Mouse (Mus musculus) forebrain, embryonic 11.5 days (tissue): ENCODE results near the gene Morc3. TPM values are rescaled to one million over a fixed set of nuclear protein-coding genes. Genes with fewer than 3 reads are reported as not detected.
A peak's percentile ranks its signal among the peaks of the same experiment; 100 is the strongest.
"Not testable (repeated sequence)": the region's sequence is repeated elsewhere in the genome, so short reads cannot be mapped to it uniquely, and the experiment has no call there.

Experiments used
- ATAC-seq: fragments of 200-750 bp; cut with Nextera tagmentation; replicated peaks from 2 replicates; pipeline ENCODE4 v1.8.0; 2017; ENCODE audit warnings: moderate TSS enrichment; ENCODE audit not compliant: low FRiP score
- DNase-seq: peaks from one replicate; pipeline ENCODE4 v3.0.0-alpha.2; 2017; ENCODE audit warnings: low spot score
- H3K27ac ChIP-seq: fragments of 300-500 bp; sonication (generic); 2 replicates; pipeline ENCODE4 v1.5.1; 2014; ENCODE audit warnings: low read depth, low read length
- H3K27me3 ChIP-seq: fragments of 300-500 bp; sonication (generic); 2 replicates; pipeline ENCODE4 v1.6.1; 2014; ENCODE audit warnings: mild to moderate bottlenecking, low read length, mixed read lengths; ENCODE audit not compliant: control insufficient read depth, insufficient read depth
- H3K36me3 ChIP-seq: fragments of 300-500 bp; sonication (generic); 2 replicates; pipeline ENCODE4 v1.6.1; 2014; ENCODE audit warnings: mild to moderate bottlenecking, low read length, moderate library complexity, mixed read lengths; ENCODE audit not compliant: control insufficient read depth, insufficient read depth
- H3K4me1 ChIP-seq: fragments of 300-500 bp; sonication (generic); replicated peaks from 2 replicates; pipeline ENCODE4 v1.6.1; 2014; ENCODE audit warnings: low read length, mixed read lengths; ENCODE audit not compliant: control insufficient read depth, insufficient read depth
- H3K4me2 ChIP-seq: fragments of 300-500 bp; sonication (generic); 2 replicates; pipeline ENCODE4 v1.6.1; 2014; ENCODE audit warnings: low read depth, mild to moderate bottlenecking, low read length, moderate library complexity, mixed read lengths; ENCODE audit not compliant: severe bottlenecking
- H3K4me3 ChIP-seq: fragments of 300-500 bp; sonication (generic); 2 replicates; pipeline ENCODE4 v1.5.1; 2014; ENCODE audit warnings: low read depth, low read length
- H3K9ac ChIP-seq: fragments of 300-500 bp; sonication (generic); 2 replicates; pipeline ENCODE4 v1.6.1; 2014; ENCODE audit warnings: low read length
- H3K9me3 ChIP-seq: fragments of 300-500 bp; sonication (generic); 2 replicates; pipeline ENCODE4 v1.6.1; 2016; ENCODE audit warnings: low read length, mixed read lengths; ENCODE audit not compliant: control insufficient read depth
- WGBS: fragments of 180-500 bp; shearing (Covaris S2); extraction: QIAGEN DNeasy Blood & Tissue Kit; methylation state at CpG from one replicate; pipeline ENCODE4 v1.1.7; 2014; 5-methylcytosine and 5-hydroxymethylcytosine counted together
- polyA plus RNA-seq: library from polyadenylated mRNA; unstranded; fragments of >200 nt; fragmentation: Nextera tagmentation; extraction: Ambion mirVana; gene quantifications from 2 replicates; pipeline ENCODE4 v1.2.1, GENCODE M21; 2014

The Morc3 gene
- polyA plus RNA-seq, 1 experiment from 2014 or later: 36.0 TPM

DNA sequence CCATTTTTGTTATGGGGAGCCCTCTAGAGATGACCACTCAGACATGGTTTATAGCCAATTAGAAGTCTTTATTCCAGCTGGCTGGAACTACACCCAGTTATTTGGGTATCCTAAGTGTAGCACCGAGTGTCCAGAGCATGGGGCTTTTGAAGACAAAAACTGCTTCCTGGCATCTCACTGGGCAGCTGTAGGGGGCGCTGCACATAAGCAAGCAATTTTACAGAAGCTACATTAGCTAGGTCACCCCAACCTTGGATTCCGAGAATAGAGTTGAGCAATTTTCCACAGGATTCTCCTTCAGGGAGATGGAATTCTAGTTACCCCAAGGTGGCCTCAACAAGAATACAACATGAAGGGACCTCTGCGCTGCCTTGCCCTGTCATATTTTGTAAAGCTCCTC is 7.1 kb upstream of the Morc3 start:
- WGBS: 84% methylated on average over 4 of the region's 4 CpGs
- Histone ChIP-seq H3K27ac (no peak overlapping the region), H3K4me2 (no peak overlapping the region)

DNA sequence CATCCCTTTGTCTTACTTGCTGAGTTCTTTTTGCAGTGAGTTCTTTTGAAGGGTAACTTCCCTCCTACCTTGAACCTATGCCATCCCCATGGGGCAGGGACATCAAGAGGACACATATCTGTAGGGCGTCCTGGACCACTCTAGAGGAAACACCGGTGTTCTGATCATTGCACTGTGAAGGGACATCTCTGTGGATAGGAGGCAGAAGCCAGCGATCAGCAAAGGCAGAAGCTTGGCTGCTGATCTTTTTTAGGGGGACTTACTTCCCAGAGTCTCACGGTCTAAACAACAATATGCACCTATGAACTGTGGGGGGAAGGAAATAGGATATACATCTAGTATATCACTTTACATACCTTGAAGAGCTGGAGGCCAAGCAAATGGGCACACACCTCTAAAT is 6.5 kb upstream of the Morc3 start:
- no peaks in the 10 kb centered on the region for H3K9me3 ChIP-seq
- no peak overlapping the region for H3K4me2 ChIP-seq
- no peak for ATAC-seq
- no peaks in the 10 kb centered on the region for H3K36me3 ChIP-seq
- H3K4me1 ChIP-seq: no peaks in the 10 kb centered on the region
- no peaks in the 10 kb centered on the region for H3K27me3 ChIP-seq
- H3K4me3 ChIP-seq: no peak overlapping the region
- WGBS: 90% methylated on average over 4 of the region's 4 CpGs
- DNase-seq: no peak
- no peak overlapping the region for H3K27ac ChIP-seq
- no peak overlapping the region for H3K9ac ChIP-seq

More for the DNA sequence above, 7.1 kb upstream of the Morc3 start:
- ATAC-seq (no peak), DNase-seq (no peak)
- Histone ChIP-seq H3K9me3 (no peaks in the 10 kb centered on the region), H3K27me3 (no peaks in the 10 kb centered on the region), H3K4me1 (no peaks in the 10 kb centered on the region), H3K9ac (no peak overlapping the region), H3K36me3 (no peaks in the 10 kb centered on the region), H3K4me3 (no peak overlapping the region)

GRCm38 (mm10) chr16:93826054-93826453 is 5.9 kb upstream of the Morc3 start:
- no peaks in the 10 kb centered on the region for H3K36me3 ChIP-seq
- ATAC-seq (no peak), DNase-seq (no peak)
- no peaks in the 10 kb centered on the region for H3K4me1 ChIP-seq
- no peaks in the 10 kb centered on the region for H3K9me3 ChIP-seq
- H3K4me2 ChIP-seq: no peak overlapping the region
- no peak overlapping the region for H3K27ac ChIP-seq
- no peak overlapping the region for H3K4me3 ChIP-seq
- H3K27me3 ChIP-seq: no peaks in the 10 kb centered on the region; the same call in 1 of the 2 replicates
- WGBS: 71% methylated on average over 11 of the region's 11 CpGs
- no peak overlapping the region for H3K9ac ChIP-seq

- not testable (repeated sequence) for H3K36me3 ChIP-seq, H3K4me3 ChIP-seq, H3K4me1 ChIP-seq, H3K9me3 ChIP-seq, H3K9ac ChIP-seq, H3K27me3 ChIP-seq, ATAC-seq, DNase-seq, H3K27ac ChIP-seq, H3K4me2 ChIP-seq
- 45% methylated on average over 5 of the region's 5 CpGs for WGBS
Measured at GRCm38 (mm10) chr16:93826478-93826877, 5.4 kb upstream of the Morc3 start.

DNA sequence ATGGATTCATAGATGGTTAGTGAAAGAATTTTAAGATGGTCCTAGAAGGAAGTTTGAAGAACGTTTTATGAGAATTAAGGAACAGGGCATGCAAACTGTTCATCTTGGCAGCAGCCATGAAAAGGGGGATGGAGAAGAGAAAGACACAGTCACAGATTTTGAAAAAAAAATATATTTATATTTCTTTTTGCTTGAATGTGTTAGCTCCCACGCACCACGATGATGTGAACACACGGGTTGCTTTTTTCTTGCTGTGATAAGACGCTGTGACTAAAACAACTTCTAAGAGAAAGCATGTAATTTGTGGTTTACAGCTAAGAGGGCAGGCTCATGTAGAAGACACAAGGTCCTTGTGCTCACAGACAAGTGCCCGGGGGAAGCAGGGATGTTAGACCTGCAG is 5.0 kb upstream of the Morc3 start:
- no peak overlapping the region for H3K4me2 ChIP-seq
- ATAC-seq: no peak
- H3K9ac ChIP-seq: no peak overlapping the region
- no peak overlapping the region for H3K4me3 ChIP-seq
- H3K4me1 ChIP-seq: no peaks in the 10 kb centered on the region
- DNase-seq: no peak
- H3K36me3 ChIP-seq: no peaks in the 10 kb centered on the region
- H3K27ac ChIP-seq: no peak overlapping the region
- no peaks in the 10 kb centered on the region for H3K9me3 ChIP-seq
- 91% methylated on average over 6 of the region's 6 CpGs for WGBS
- no peaks in the 10 kb centered on the region; the same call in 1 of the 2 replicates for H3K27me3 ChIP-seq

DNA sequence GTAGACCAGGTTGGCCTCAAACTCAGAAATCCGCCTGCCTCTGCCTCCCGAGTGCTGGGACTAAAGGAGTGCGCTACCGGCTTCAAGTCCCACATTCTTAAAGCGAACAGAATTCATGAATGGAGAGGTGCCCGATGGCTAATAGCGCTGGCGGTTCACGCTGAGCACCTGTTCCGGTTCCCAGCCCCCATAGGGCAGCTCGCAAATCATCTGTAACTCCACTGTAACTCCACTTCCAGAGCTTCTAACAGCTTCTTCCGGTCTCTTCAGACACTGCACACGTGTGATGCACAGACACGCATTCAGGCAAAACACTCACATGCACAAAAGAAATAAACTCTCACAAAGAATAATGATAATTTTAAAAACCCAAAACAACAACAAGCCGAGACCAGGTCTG is 2.4 kb upstream of the Morc3 start:
- H3K4me2 ChIP-seq: no peak overlapping the region
- no peaks in the 10 kb centered on the region for H3K4me1 ChIP-seq
- WGBS: 96% methylated on average over 15 of the region's 15 CpGs
- no peak overlapping the region for H3K4me3 ChIP-seq
- H3K27ac ChIP-seq: no peak overlapping the region
- no peaks in the 10 kb centered on the region for H3K36me3 ChIP-seq
- H3K27me3 ChIP-seq: no peaks in the 10 kb centered on the region; the same call in 1 of the 2 replicates
- no peaks in the 10 kb centered on the region for H3K9me3 ChIP-seq
- DNase-seq (no peak), ATAC-seq (no peak)
- no peak overlapping the region for H3K9ac ChIP-seq

GRCm38 (mm10) chr16:93830071-93830470 is 1.9 kb upstream of the Morc3 start:
- Histone ChIP-seq H3K9ac (no peak overlapping the region), H3K36me3 (no peaks in the 10 kb centered on the region), H3K4me1 (no peaks in the 10 kb centered on the region), H3K4me3 (no peak overlapping the region), H3K27me3 (no peaks in the 10 kb centered on the region; the same call in 1 of the 2 replicates), H3K27ac (no peak overlapping the region), H3K4me2 (no peak overlapping the region), H3K9me3 (no peaks in the 10 kb centered on the region)
- no peak for ATAC-seq
- DNase-seq: no peak
- 87% methylated on average over 9 of the region's 9 CpGs for WGBS

DNA sequence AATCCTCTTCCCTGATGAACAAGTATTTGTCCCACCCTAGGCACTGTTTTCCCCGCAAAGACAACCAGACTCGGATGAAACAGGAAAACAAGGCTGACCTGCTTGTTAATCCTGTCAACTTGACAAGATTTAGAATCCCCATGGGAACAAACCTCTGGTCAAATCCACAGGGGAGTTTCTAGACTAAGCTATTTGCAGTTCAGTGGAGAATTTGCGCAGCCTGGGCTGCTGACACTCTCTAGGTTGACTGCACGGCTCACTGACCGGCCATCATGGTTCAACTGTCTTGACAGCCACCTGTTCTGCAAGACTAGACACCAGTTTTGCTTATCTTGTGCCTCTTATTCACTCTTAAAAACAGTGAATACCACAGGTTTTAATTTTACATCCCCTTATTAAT is 1.0 kb upstream of the Morc3 start:
- no peak overlapping the region for H3K9ac ChIP-seq
- H3K27ac ChIP-seq: no peak overlapping the region
- no peaks in the 10 kb centered on the region; the same call in 1 of the 2 replicates for H3K27me3 ChIP-seq
- H3K9me3 ChIP-seq: no peaks in the 10 kb centered on the region
- WGBS: 92% methylated on average over 5 of the region's 5 CpGs
- DNase-seq (no peak), ATAC-seq (no peak)
- H3K36me3 ChIP-seq: no peaks in the 10 kb centered on the region
- H3K4me3 ChIP-seq: no peak overlapping the region
- no peaks in the 10 kb centered on the region for H3K4me1 ChIP-seq
- no peak overlapping the region for H3K4me2 ChIP-seq

DNA sequence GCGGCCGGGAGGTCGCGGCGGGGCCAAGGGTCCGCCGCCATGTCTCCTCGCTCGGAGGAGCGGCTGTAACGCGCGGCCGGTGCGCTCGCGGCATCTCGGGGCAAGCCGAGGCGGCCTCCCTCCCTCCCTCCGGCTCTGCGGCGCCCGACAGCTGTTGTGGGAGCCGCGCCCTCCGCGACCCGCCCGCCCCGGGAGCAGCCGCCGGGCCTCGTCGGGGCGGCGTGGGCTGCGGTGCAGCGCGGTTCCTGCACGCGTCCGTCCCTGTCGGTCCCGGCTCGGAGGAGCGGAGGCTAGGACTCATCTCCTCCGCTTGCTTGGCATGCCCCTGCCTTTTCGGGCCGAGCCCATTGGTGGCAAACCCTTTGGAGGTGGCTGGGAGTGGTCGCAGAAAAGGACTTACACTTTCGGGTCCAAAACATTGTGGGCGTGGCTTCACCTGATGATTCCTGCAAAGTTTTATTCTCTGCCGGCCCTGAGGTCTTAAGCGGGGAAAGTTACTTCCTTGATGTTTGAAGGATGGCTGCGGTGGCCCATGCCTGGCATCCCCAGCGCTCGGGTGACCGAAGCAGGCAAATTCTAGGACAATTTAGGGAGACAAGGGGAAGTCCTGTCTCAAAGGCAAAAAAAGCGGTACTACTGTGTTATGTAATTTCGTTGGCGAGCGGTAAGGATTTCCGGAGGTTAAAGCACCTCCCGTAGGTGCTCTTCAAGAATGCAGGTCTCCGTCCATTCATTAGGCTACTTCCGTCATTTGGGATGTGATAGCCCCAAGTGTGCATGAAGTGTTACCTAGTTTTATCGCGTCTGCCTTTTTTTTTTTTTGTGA is 743 bp downstream of the Morc3 start:
- no peaks in the 10 kb centered on the region; the same call in 1 of the 2 replicates for H3K27me3 ChIP-seq
- 2% methylated on average over 64 of the region's 69 CpGs for WGBS
- no peaks in the 10 kb centered on the region for H3K36me3 ChIP-seq
- H3K4me2 ChIP-seq: peak overlapping the region; percentile 88
- no peak for DNase-seq
- H3K4me3 ChIP-seq: peak overlapping the region; percentile 100
- H3K4me1 ChIP-seq: no peaks in the 10 kb centered on the region
- H3K9ac ChIP-seq: peak overlapping the region; percentile 96
- peak; percentile 68 for ATAC-seq
- H3K9me3 ChIP-seq: no peaks in the 10 kb centered on the region
- H3K27ac ChIP-seq: peak overlapping the region; percentile 87
